Mouse (Mus musculus) lung, embryonic 14.5 days (tissue): ENCODE measurements around the gene Anks1b. TPM values are rescaled to one million over a fixed set of nuclear protein-coding genes. Genes with fewer than 3 reads are reported as not detected.

Source experiments
- ATAC-seq: fragments of 200-750 bp; cut with Nextera tagmentation; 2 replicates; pipeline ENCODE4 v1.8.0; 2017; ENCODE audit warnings: mild to moderate bottlenecking, moderate TSS enrichment, moderate library complexity; ENCODE audit not compliant: insufficient read depth
- DNase-seq: peaks from one replicate; pipeline ENCODE4 v3.0.0-alpha.2; 2015
- H3K27ac ChIP-seq: fragments of 300-500 bp; sonication (generic); 2 replicates; pipeline ENCODE4 v1.5.1; 2014; ENCODE audit warnings: low read depth, mild to moderate bottlenecking, moderate library complexity
- H3K27me3 ChIP-seq: fragments of 300-500 bp; sonication (generic); 2 replicates; pipeline ENCODE4 v1.6.1; 2014; ENCODE audit warnings: low read length, control low read depth; ENCODE audit not compliant: insufficient read depth
- H3K36me3 ChIP-seq: fragments of 300-500 bp; sonication (generic); 2 replicates; pipeline ENCODE4 v1.6.1; 2014; ENCODE audit warnings: control low read depth; ENCODE audit not compliant: insufficient read depth
- H3K4me1 ChIP-seq: fragments of 300-500 bp; sonication (generic); 2 replicates; pipeline ENCODE4 v1.6.1; 2014; ENCODE audit warnings: antibody characterized with exemption, control low read depth; ENCODE audit not compliant: insufficient read depth
- H3K4me2 ChIP-seq: fragments of 300-500 bp; sonication (generic); 2 replicates; pipeline ENCODE4 v1.6.1; 2014; ENCODE audit warnings: mild to moderate bottlenecking
- H3K4me3 ChIP-seq: fragments of 300-500 bp; sonication (generic); 2 replicates; pipeline ENCODE4 v1.5.1; 2014; ENCODE audit warnings: low read depth, low read length
- H3K9ac ChIP-seq: fragments of 300-500 bp; sonication (generic); 2 replicates; pipeline ENCODE4 v1.6.1; 2014
- H3K9me3 ChIP-seq: fragments of 300-500 bp; sonication (generic); 2 replicates; pipeline ENCODE4 v1.6.1; 2016; ENCODE audit warnings: low read depth, low read length, control low read depth
- CTCF ChIP-seq: IDR thresholded peaks from 2 replicates; pipeline ENCODE4 v1.5.1; 2016; ENCODE audit warnings: antibody characterized with exemption, low read depth
- WGBS: fragments of 180-500 bp; shearing (Covaris S2); extraction: QIAGEN DNeasy Blood & Tissue Kit; methylation state at CpG from one replicate; pipeline ENCODE4 v1.1.7; 2014; 5-methylcytosine and 5-hydroxymethylcytosine counted together
- polyA plus RNA-seq: library from polyadenylated mRNA; unstranded; fragments of >200 nt; fragmentation: Nextera tagmentation; extraction: Ambion mirVana; gene quantifications from 2 replicates; pipeline ENCODE4 v1.2.1, GENCODE M21; 2014

The Anks1b gene
- polyA plus RNA-seq, 1 experiment from 2014 or later = 1.2 TPM

- TF ChIP-seq CTCF = no peak
- no peaks in the 10 kb centered on the region for H3K36me3 ChIP-seq
- DNase-seq = no peak
- H3K9me3 ChIP-seq = no peaks in the 10 kb centered on the region
- H3K4me3 ChIP-seq = no peak overlapping the region
- no peak overlapping the region for H3K9ac ChIP-seq
- H3K4me2 ChIP-seq = no peak overlapping the region
- ATAC-seq = no peak
- WGBS = 80% methylated on average over 10 of the region's 10 CpGs
- H3K27ac ChIP-seq = no peak overlapping the region
- H3K4me1 ChIP-seq = no peaks in the 10 kb centered on the region
- H3K27me3 ChIP-seq = no peaks in the 10 kb centered on the region
These were observed 806.6 kb downstream of the Anks1b start for GRCm38 (mm10) chr10:90679713-90680470.

- 43% methylated on average over 3 of the region's 3 CpGs for WGBS
- Histone ChIP-seq H3K4me3 (no peak overlapping the region), H3K9me3 (no peaks in the 10 kb centered on the region), H3K27me3 (no peaks in the 10 kb centered on the region), H3K36me3 (no peaks in the 10 kb centered on the region), H3K9ac (no peak overlapping the region), H3K4me1 (no peaks in the 10 kb centered on the region), H3K4me2 (no peak overlapping the region), H3K27ac (no peak overlapping the region)
- DNase-seq = no peak
- no peak for ATAC-seq
- no peak for TF ChIP-seq CTCF
These were observed 810.5 kb downstream of the Anks1b start for GRCm38 (mm10) chr10:90683813-90684212.

- WGBS = 52% methylated on average over 4 of the region's 4 CpGs
- no peak for DNase-seq
- Histone ChIP-seq H3K9ac (no peak overlapping the region), H3K4me2 (no peak overlapping the region), H3K9me3 (no peaks in the 10 kb centered on the region), H3K4me1 (no peaks in the 10 kb centered on the region), H3K4me3 (no peak overlapping the region), H3K36me3 (no peaks in the 10 kb centered on the region), H3K27me3 (no peaks in the 10 kb centered on the region), H3K27ac (no peak overlapping the region)
- no peak for ATAC-seq
- no peak for TF ChIP-seq CTCF
These were observed 812.1 kb downstream of the Anks1b start for GRCm38 (mm10) chr10:90685367-90685766.

GRCm38 (mm10) chr10:90688153-90688552 is 814.8 kb downstream of the Anks1b start:
- Histone ChIP-seq H3K9me3 (no peaks in the 10 kb centered on the region), H3K4me3 (no peak overlapping the region), H3K4me1 (no peaks in the 10 kb centered on the region), H3K4me2 (no peak overlapping the region), H3K36me3 (no peaks in the 10 kb centered on the region), H3K27me3 (no peaks in the 10 kb centered on the region), H3K27ac (no peak overlapping the region), H3K9ac (no peak overlapping the region)
- no peak for TF ChIP-seq CTCF
- no peak for DNase-seq
- no peak for ATAC-seq
- 87% methylated on average over 5 of the region's 5 CpGs for WGBS

GRCm38 (mm10) chr10:90688696-90689252 is 815.5 kb downstream of the Anks1b start:
- Histone ChIP-seq H3K4me1 (no peaks in the 10 kb centered on the region), H3K36me3 (no peaks in the 10 kb centered on the region)

GRCm38 (mm10) chr10:90689854-90690513 is 816.7 kb downstream of the Anks1b start:
- Histone ChIP-seq H3K27ac (no peak overlapping the region), H3K9ac (no peak overlapping the region), H3K4me2 (no peak overlapping the region), H3K4me1 (no peaks in the 10 kb centered on the region), H3K36me3 (no peaks in the 10 kb centered on the region), H3K4me3 (no peak overlapping the region), H3K27me3 (no peaks in the 10 kb centered on the region), H3K9me3 (no peaks in the 10 kb centered on the region)
- ATAC-seq = no peak
- peak; percentile 89 for DNase-seq
- whole genome bisulfite sequencing = 59% methylated on average over 11 of the region's 11 CpGs
- TF ChIP-seq CTCF = peak; percentile 84

More at GRCm38 (mm10) chr10:90688696-90689252, 815.5 kb downstream of the Anks1b start:
- no peak overlapping the region for H3K4me3 ChIP-seq
- H3K4me2 ChIP-seq = no peak overlapping the region
- no peaks in the 10 kb centered on the region for H3K9me3 ChIP-seq
- DNase-seq (no peak), ATAC-seq (no peak)
- no peak overlapping the region for H3K9ac ChIP-seq
- H3K27me3 ChIP-seq = no peaks in the 10 kb centered on the region
- 78% methylated on average over 13 of the region's 13 CpGs for WGBS
- H3K27ac ChIP-seq = no peak overlapping the region
- no peak for TF ChIP-seq CTCF

- H3K9ac ChIP-seq = no peak overlapping the region
- no peak for TF ChIP-seq CTCF
- no peaks in the 10 kb centered on the region for H3K9me3 ChIP-seq
- H3K36me3 ChIP-seq = no peaks in the 10 kb centered on the region
- H3K4me3 ChIP-seq = no peak overlapping the region
- H3K27ac ChIP-seq = no peak overlapping the region
- ATAC-seq (no peak), DNase-seq (no peak)
- H3K27me3 ChIP-seq = no peaks in the 10 kb centered on the region
- no peak overlapping the region for H3K4me2 ChIP-seq
- no peaks in the 10 kb centered on the region for H3K4me1 ChIP-seq
- WGBS = 73% methylated on average over 5 of the region's 5 CpGs
These were observed 823.4 kb downstream of the Anks1b start for GRCm38 (mm10) chr10:90696687-90697086.
